Mouse (Mus musculus): ENCODE measurements around the gene Morn2. TPM values are rescaled to one million over a fixed set of nuclear protein-coding genes. Genes with fewer than 3 reads are reported as not detected.

Gene Morn2
- polyA plus RNA-seq, 1 experiment from 2014 or later = 32.1 TPM

Other genes starting within 250 kb of the Morn2 start
- 47.7 and 52.3 TPM in 2 replicates for gene Hnrnpll, start 227.9 kb upstream of the Morn2 start, polyA plus RNA-seq (2014; fragmentation: Nextera tagmentation; extraction: Ambion mirVana)
- 10.7 and 13.7 TPM in 2 replicates for gene Galm, start 162.7 kb upstream of the Morn2 start, polyA plus RNA-seq (2014; fragmentation: Nextera tagmentation; extraction: Ambion mirVana)
- 275 and 276 TPM in 2 replicates for gene Srsf7, start 82.9 kb upstream of the Morn2 start, polyA plus RNA-seq (2014; fragmentation: Nextera tagmentation; extraction: Ambion mirVana)
- 0.11 and 0.16 TPM in 2 replicates for gene Ttc39d, start 82.7 kb upstream of the Morn2 start, polyA plus RNA-seq (2014; fragmentation: Nextera tagmentation; extraction: Ambion mirVana)
- 23.5 and 27.0 TPM in 2 replicates for gene Gemin6, start 65.8 kb upstream of the Morn2 start, polyA plus RNA-seq (2014; fragmentation: Nextera tagmentation; extraction: Ambion mirVana)
- 8.5 and 8.9 TPM in 2 replicates for gene Dhx57, start 273 bp downstream of the Morn2 start, polyA plus RNA-seq (2014; fragmentation: Nextera tagmentation; extraction: Ambion mirVana)
- 0.80 and 1.4 TPM in 2 replicates for gene Arhgef33, start 17.2 kb downstream of the Morn2 start, polyA plus RNA-seq (2014; fragmentation: Nextera tagmentation; extraction: Ambion mirVana)
- gene Gm10190, start 83.3 kb downstream of the Morn2 start, polyA plus RNA-seq (2014; fragmentation: Nextera tagmentation; extraction: Ambion mirVana) = 1.2 TPM in 2 replicates
- gene Sos1, start 190.2 kb downstream of the Morn2 start, polyA plus RNA-seq (2014; fragmentation: Nextera tagmentation; extraction: Ambion mirVana) = 6.2 TPM in 2 replicates

Measured in heart, embryonic 14.5 days (tissue).